Mouse (Mus musculus) CD4-positive, CD25-positive, alpha-beta regulatory T cell (primary cell): Measurements from ENCODE around the gene Olfr228. TPM values are rescaled to one million over a fixed set of nuclear protein-coding genes. Genes with fewer than 3 reads are reported as not detected.

Experiments used
- polyA plus RNA-seq: library from polyadenylated mRNA; unstranded; fragments of 100-300 nt; shearing (Covaris generic); gene quantifications from one replicate; pipeline ENCODE4 v1.2.1, GENCODE M21; 2017

The Olfr228 gene
- polyA plus RNA-seq: 0.10 TPM

DNA sequence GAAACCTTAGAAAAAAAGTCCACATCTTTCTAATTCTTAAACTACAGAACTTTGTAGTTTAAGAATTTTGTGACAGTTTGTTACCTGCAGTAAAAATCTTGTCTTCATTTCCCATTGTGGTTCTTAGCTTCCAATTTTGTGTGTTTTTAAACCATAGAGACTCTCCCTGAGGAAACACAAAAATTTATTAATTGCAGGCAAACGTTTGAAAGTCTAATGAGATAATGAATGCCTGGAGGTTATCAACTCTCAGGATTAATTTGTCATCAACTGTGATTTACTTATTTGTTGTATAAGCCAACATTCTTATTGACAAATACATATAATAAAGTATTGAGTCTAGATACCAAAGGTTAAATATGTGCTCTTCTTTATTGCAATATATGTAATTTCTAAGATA, at the start of gene Olfr228:
Olfr228 (minus strand) TSS at position 101 of the 400 bp plus-strand sequence.

GRCm38 (mm10) chr2:86508161-86508560, 21.0 kb upstream of the Olfr228 start, which contains the start of gene Olfr1076:
Olfr1076 (plus strand) TSS chr2:86508461.

GRCm38 (mm10) chr2:86456169-86456568, 31.0 kb downstream of the Olfr228 start, which contains the start of gene Olfr1066:
Olfr1066 (minus strand) TSS chr2:86456269.

DNA sequence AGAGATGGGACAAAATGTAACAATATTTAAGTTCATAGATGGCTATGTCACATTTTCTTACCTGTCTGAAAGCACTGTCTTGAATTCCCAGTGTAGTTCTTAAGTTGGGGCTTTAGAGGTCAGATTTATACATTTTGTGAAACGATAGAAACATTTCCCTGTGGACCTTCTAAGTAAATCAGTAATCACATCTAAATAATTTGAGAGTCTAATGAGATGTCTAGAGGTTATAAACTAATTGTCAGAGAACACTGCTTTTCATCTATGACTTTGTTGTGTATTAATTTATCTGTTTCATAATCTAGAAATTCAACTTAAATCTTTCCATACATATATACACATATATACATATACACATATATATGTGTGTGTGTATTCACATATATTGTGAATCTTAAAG, 36.7 kb downstream of the Olfr228 start, which contains the start of gene Olfr1065:
Olfr1065 (minus strand) TSS at position 101 of the 400 bp plus-strand sequence.

Other genes starting within 250 kb of the Olfr228 start
- not detected for gene Olfr1048, start 247.1 kb downstream of the Olfr228 start, polyA plus RNA-seq
- gene Olfr1049, start 229.1 kb downstream of the Olfr228 start, polyA plus RNA-seq: 0.12 TPM
- not detected for gene Olfr1051, start 208.3 kb downstream of the Olfr228 start, polyA plus RNA-seq
- not detected for gene Olfr1052, start 194.9 kb downstream of the Olfr228 start, polyA plus RNA-seq
- gene Olfr1053, start 172.1 kb downstream of the Olfr228 start, polyA plus RNA-seq: not detected
- gene Olfr1054, start 152.0 kb downstream of the Olfr228 start, polyA plus RNA-seq: not detected
- gene Olfr1055, start 137.1 kb downstream of the Olfr228 start, polyA plus RNA-seq: not detected
- gene Olfr1056, start 124.9 kb downstream of the Olfr228 start, polyA plus RNA-seq: not detected
- not detected for gene Olfr1057, start 109.0 kb downstream of the Olfr228 start, polyA plus RNA-seq
- gene Olfr1058, start 98.8 kb downstream of the Olfr228 start, polyA plus RNA-seq: not detected
- gene Olfr1061, start 73.3 kb downstream of the Olfr228 start, polyA plus RNA-seq: not detected
- not detected for gene Olfr1062, start 60.6 kb downstream of the Olfr228 start, polyA plus RNA-seq
- gene Olfr1065, start 36.8 kb downstream of the Olfr228 start, polyA plus RNA-seq: not detected
- not detected for gene Olfr1066, start 31.1 kb downstream of the Olfr228 start, polyA plus RNA-seq
- gene Olfr1076, start 21.1 kb upstream of the Olfr228 start, polyA plus RNA-seq: not detected
- not detected for gene Olfr1079, start 55.1 kb upstream of the Olfr228 start, polyA plus RNA-seq
- not detected for gene Olfr1080, start 70.8 kb upstream of the Olfr228 start, polyA plus RNA-seq
- gene Olfr1082, start 111.6 kb upstream of the Olfr228 start, polyA plus RNA-seq: not detected
- not detected for gene Olfr1084, start 152.3 kb upstream of the Olfr228 start, polyA plus RNA-seq
- not detected for gene Olfr1085, start 174.6 kb upstream of the Olfr228 start, polyA plus RNA-seq
- 0.19 TPM for gene Olfr1086, start 192.7 kb upstream of the Olfr228 start, polyA plus RNA-seq
- not detected for gene Olfr1087, start 211.0 kb upstream of the Olfr228 start, polyA plus RNA-seq
- gene Olfr1089, start 246.3 kb upstream of the Olfr228 start, polyA plus RNA-seq: not detected